In genomic region chr7:89923441-89924180, GRCm38 (mm10) we compare ENCODE assay signal across 13 mouse cellular contexts. TPM values are rescaled to one million over a fixed set of nuclear protein-coding genes. Genes with fewer than 3 reads are reported as not detected.
DNase-seq lines count a peak whose midpoint lies in the region; ATAC-seq and TF ChIP-seq lines count a peak whose summit lies in the region.
"Had no signal": no experiment of that assay in that cellular context is flagged by ENCODE, and none has a peak within 500 bp of the region (broad histone marks: within the 10 kb centered on the region; RNA-seq: fewer than 3 reads in every experiment).

No protein-coding gene starts in this region.

- peak overlapping the region; percentile 18; the same call in 1 of the 2 replicates for H3K27ac ChIP-seq in layer of hippocampus, adult 2 months
- no peak overlapping the region for H3K27ac ChIP-seq in embryonic facial prominence, embryonic 10.5 days (replicated peaks)
- H3K27ac ChIP-seq: embryonic facial prominence, embryonic 12.5 days; heart, embryonic 15.5 days; kidney, postnatal 0 days; lung, embryonic 15.5 days; neural tube, embryonic 12.5 days had no signal

- H3K4me3 ChIP-seq in layer of hippocampus, adult 2 months: no peak overlapping the region
- H3K4me3 ChIP-seq in embryonic facial prominence, embryonic 10.5 days: no peak overlapping the region
- H3K4me3 ChIP-seq: embryonic facial prominence, embryonic 12.5 days; heart, embryonic 15.5 days; lung, embryonic 15.5 days; neural tube, embryonic 12.5 days had no signal

- DNase-seq in cerebellum, adult 9-11 months: peak; percentile 89
- DNase-seq in layer of hippocampus, adult 2 months (ENCODE audit: low spot score in 2 of 2): peak; percentile 77 to 82
- DNase-seq in right cerebral cortex, adult 18-20 months: peak; percentile 68
- no peak for DNase-seq in adrenal gland, adult 8-10 months
- no peak for DNase-seq in embryonic facial prominence, embryonic 10.5 days (ENCODE audit: low spot score)
- no peak for DNase-seq in embryo, embryonic 9.5 days (ENCODE audit: extremely low spot score)
- DNase-seq: gastrocnemius, postnatal 10 days had no signal

- H3K36me3 ChIP-seq in embryonic facial prominence, embryonic 10.5 days (replicated peaks): peaks cover 50% of the 10 kb centered on the region

- no peaks in the 10 kb centered on the region for H3K9me3 ChIP-seq in embryonic facial prominence, embryonic 10.5 days
- H3K9me3 ChIP-seq: embryonic facial prominence, embryonic 12.5 days; heart, embryonic 15.5 days; lung, embryonic 15.5 days; neural tube, embryonic 12.5 days had no signal

- no peaks in the 10 kb centered on the region for H3K4me1 ChIP-seq in embryonic facial prominence, embryonic 10.5 days
- H3K4me1 ChIP-seq: embryonic facial prominence, embryonic 12.5 days; heart, embryonic 15.5 days; lung, embryonic 15.5 days; neural tube, embryonic 12.5 days had no signal

- peak; percentile 99 for ATAC-seq in cerebellum, adult (ENCODE audit: insufficient number of reproducible peaks, low FRiP score, low TSS enrichment)

- WGBS in embryonic facial prominence, embryonic 10.5 days: 97% methylated on average over 15 of the region's 15 CpGs

- no peak for TF ChIP-seq CTCF in layer of hippocampus, adult 2 months (conservative IDR thresholded peaks at IDR 0.05)

- H3K27me3 ChIP-seq in embryonic facial prominence, embryonic 10.5 days (replicated peaks; ENCODE audit: low read depth, poor library complexity, severe bottlenecking): no peaks in the 10 kb centered on the region
- H3K27me3 ChIP-seq: embryonic facial prominence, embryonic 12.5 days; heart, embryonic 15.5 days; lung, embryonic 15.5 days; neural tube, embryonic 12.5 days had no signal

RNA-seq across cellular contexts. Expression of gene Hikeshi, which starts 17.4 kb away (rescaled TPM):
- total RNA-seq in layer of hippocampus, adult 2 months (2021): 10 to 100 TPM; 96.0 to 96.3 TPM
- 100 to 1,000 TPM in 1 of 4 experiments, 10 to 100 TPM in 3; 70.5 to 124 (median 93.3) TPM for total RNA-seq in adrenal gland, adult 8-10 months (2022)
- polyA plus RNA-seq in embryonic facial prominence, embryonic 10.5 days (2016; fragmentation: Nextera tagmentation; extraction: Ambion mirVana): 149 and 159 TPM in 2 replicates

RNA-seq across cellular contexts. Expression of gene Ccdc81, which starts 20.2 kb away (rescaled TPM):
- total RNA-seq in layer of hippocampus, adult 2 months (2021): under 1 TPM; 0.56 to 0.90 TPM
- total RNA-seq in adrenal gland, adult 8-10 months (2022): under 1 TPM; 0.09 to 0.40 (median 0.22) TPM
- 0.10 and 0.31 TPM in 2 replicates for polyA plus RNA-seq in embryonic facial prominence, embryonic 10.5 days (2016; fragmentation: Nextera tagmentation; extraction: Ambion mirVana)
- polyA plus RNA-seq: heart, embryonic 15.5 days had no signal

RNA-seq across cellular contexts. Expression of gene Eed, which starts 57.2 kb away (rescaled TPM):
- 10 to 100 TPM; 37.2 to 42.2 TPM for total RNA-seq in layer of hippocampus, adult 2 months (2021)
- total RNA-seq in adrenal gland, adult 8-10 months (2022): 10 to 100 TPM; 44.8 to 61.1 (median 52.2) TPM
- 89.6 and 89.7 TPM in 2 replicates for polyA plus RNA-seq in embryonic facial prominence, embryonic 10.5 days (2016; fragmentation: Nextera tagmentation; extraction: Ambion mirVana)

Comparison
In these comparisons a context has a peak if more than half of its experiments do, and no peak if none do; other contexts are left out.
1. DNase-seq: peak in cerebellum, adult 9-11 months (single experiment), layer of hippocampus, adult 2 months (2 of 2) and right cerebral cortex, adult 18-20 months (single experiment); none in adrenal gland, adult 8-10 months (single experiment), embryonic facial prominence, embryonic 10.5 days (single experiment) and embryo, embryonic 9.5 days (single experiment).